Mouse (Mus musculus) bone marrow, adult 2 months (tissue): ENCODE data around the gene Ppm1l.

Experiments
- CTCF ChIP-seq: fragments of 200-500 bp; IDR thresholded peaks from 2 replicates; pipeline ENCODE4 v1.5.1; 2011; ENCODE audit warnings: low read length, control low read depth; ENCODE audit not compliant: control insufficient read depth, insufficient read depth
- POLR2A ChIP-seq: fragments of 200-500 bp; IDR thresholded peaks from 2 replicates; pipeline ENCODE4 v1.6.1; 2011; ENCODE audit warnings: low read depth, mild to moderate bottlenecking, control low read depth, low read length, borderline replicate concordance; ENCODE audit not compliant: control insufficient read depth

GRCm38 (mm10) chr3:69356781-69357180 lies 40.1 kb downstream of the Ppm1l start:
- TF ChIP-seq CTCF (no peak), POLR2A (no peak)
